8 mouse cellular contexts compared by ENCODE assay signal in the genomic region with DNA sequence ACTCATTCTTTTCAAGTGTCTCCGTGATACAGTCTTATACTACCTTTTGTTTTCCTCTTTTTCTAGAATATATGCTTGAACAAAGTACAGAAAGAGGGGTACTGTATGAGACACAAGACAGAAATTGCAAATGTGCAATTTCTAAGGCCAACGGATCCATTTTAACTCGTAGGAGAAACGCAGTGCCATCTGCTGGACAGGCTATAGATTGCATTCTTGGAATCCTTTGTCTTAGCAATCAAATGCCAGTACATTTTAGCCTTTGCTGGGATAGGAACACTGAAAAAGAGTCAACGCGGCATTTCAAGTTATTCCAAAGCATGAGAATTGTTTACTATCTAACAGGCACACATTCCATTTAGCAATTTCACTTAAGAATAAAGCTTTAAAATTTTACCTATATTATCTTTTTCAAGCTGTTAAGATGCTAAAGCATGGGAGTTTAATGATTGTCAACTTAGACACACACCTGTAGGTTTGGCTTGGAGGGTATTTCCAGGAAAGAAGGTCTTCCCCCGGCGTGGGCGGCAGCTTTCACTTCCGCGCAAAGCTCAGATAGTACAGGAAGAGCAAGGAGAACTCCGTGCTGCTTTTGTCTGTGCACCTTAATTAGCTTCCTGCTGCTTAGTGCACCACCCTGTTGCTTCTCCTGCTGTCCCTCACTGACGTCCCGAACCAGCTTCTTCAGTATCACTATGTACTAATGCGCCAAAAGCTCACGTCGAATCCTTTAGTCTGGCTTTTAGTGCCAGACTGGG. TPM values are rescaled to one million over a fixed set of nuclear protein-coding genes. Genes with fewer than 3 reads are reported as not detected.
DNase-seq lines count a peak whose midpoint lies in the region; ATAC-seq lines count a peak whose summit lies in the region.

No protein-coding gene starts in this region.

- peak; percentile 85 for ATAC-seq in cerebellum, adult (ENCODE audit: insufficient number of reproducible peaks, low FRiP score, low TSS enrichment)
- peak; percentile 87 for ATAC-seq in forebrain, embryonic 12.5 days (ENCODE audit: low FRiP score)
- ATAC-seq in hindbrain, embryonic 11.5 days (ENCODE audit: low FRiP score): peak; percentile 78

- H3K9ac ChIP-seq in forebrain, embryonic 12.5 days: peak overlapping the region; percentile 50
- H3K9ac ChIP-seq in hindbrain, embryonic 11.5 days (ENCODE audit: low read depth, low read length): peak overlapping the region; percentile 61

- H3K36me3 ChIP-seq in forebrain, embryonic 12.5 days (replicated peaks): no peaks in the 10 kb centered on the region
- H3K36me3 ChIP-seq in hindbrain, embryonic 11.5 days (ENCODE audit: control insufficient read depth, insufficient read depth, low read length): no peaks in the 10 kb centered on the region

- 0 out of 2 replicates have a peak, but pooled peaks cover 6% of the 10 kb centered on the region for H3K4me1 ChIP-seq in forebrain, embryonic 12.5 days
- H3K4me1 ChIP-seq in hindbrain, embryonic 11.5 days (replicated peaks; ENCODE audit: control insufficient read depth, insufficient read depth, low read length): no peaks in the 10 kb centered on the region

- peak; percentile 50 for DNase-seq in Muller cell, postnatal 12 days (ENCODE audit: inconsistent ontology term)
- peak; percentile 80 for DNase-seq in hindbrain, embryonic 11.5 days (ENCODE audit: low spot score)
- DNase-seq in layer of hippocampus, adult 9-10 months (ENCODE audit: low spot score): peak; percentile 47
- DNase-seq in lung, postnatal 10 days: peak; percentile 78
- DNase-seq in ovary, postnatal 14 days (ENCODE audit: low spot score): peak; percentile 46
- peak; percentile 34 to 68 for DNase-seq in thymus, postnatal 10 days (ENCODE audit: low spot score in 2 of 2)

- peak overlapping the region; percentile 42 for H3K4me3 ChIP-seq in forebrain, embryonic 12.5 days (replicated peaks)
- peak overlapping the region; percentile 33 for H3K4me3 ChIP-seq in hindbrain, embryonic 11.5 days (ENCODE audit: low read depth, low read length)

- H3K27ac ChIP-seq in forebrain, embryonic 12.5 days: no peak overlapping the region
- H3K27ac ChIP-seq in hindbrain, embryonic 11.5 days (ENCODE audit: low read depth, low read length): no peak overlapping the region

- no peaks in the 10 kb centered on the region for H3K9me3 ChIP-seq in forebrain, embryonic 12.5 days
- no peaks in the 10 kb centered on the region for H3K9me3 ChIP-seq in hindbrain, embryonic 11.5 days (ENCODE audit: control insufficient read depth, low read length)

- H3K27me3 ChIP-seq in forebrain, embryonic 12.5 days: no peaks in the 10 kb centered on the region
- H3K27me3 ChIP-seq in hindbrain, embryonic 11.5 days (ENCODE audit: control insufficient read depth, insufficient read depth, low read length): no peaks in the 10 kb centered on the region

- 2% methylated on average over 17 of the region's 17 CpGs for WGBS in forebrain, embryonic 12.5 days
- WGBS in hindbrain, embryonic 11.5 days: 3% methylated on average over 17 of the region's 17 CpGs

- peak overlapping the region; percentile 62 for H3K4me2 ChIP-seq in forebrain, embryonic 12.5 days
- H3K4me2 ChIP-seq in hindbrain, embryonic 11.5 days (replicated peaks; ENCODE audit: low read depth, low read length): peak overlapping the region; percentile 50

RNA-seq across cellular contexts. Expression of a gene that starts 19.8 kb away (rescaled TPM):
- polyA plus RNA-seq in forebrain, embryonic 12.5 days (2016; fragmentation: Nextera tagmentation; extraction: Ambion mirVana): 0.14 and 0.29 TPM in 2 replicates
- polyA plus RNA-seq in hindbrain, embryonic 11.5 days (2014; fragmentation: Nextera tagmentation; extraction: Ambion mirVana): 0.12 and 0.20 TPM in 2 replicates

RNA-seq across cellular contexts. Expression of a gene that starts 22.1 kb away (rescaled TPM):
- polyA plus RNA-seq in forebrain, embryonic 12.5 days (2016; fragmentation: Nextera tagmentation; extraction: Ambion mirVana): 0.88 and 1.5 TPM in 2 replicates
- 0.67 and 0.79 TPM in 2 replicates for polyA plus RNA-seq in hindbrain, embryonic 11.5 days (2014; fragmentation: Nextera tagmentation; extraction: Ambion mirVana)
